Mouse (Mus musculus) v-Abl transformed pro-B cells (cell line): Measurements from ENCODE around the gene Ppp1r26.

Experiments used
- in situ Hi-C, 2 experiments: fragments of 400-800 bp; cut with MboI; formaldehyde crosslinking; loops; one replicate each; pipeline ENCODE4 v1.15.1; 2025; ENCODE audit not compliant: unreplicated experiment in 2 of 2

The Ppp1r26 gene

GRCm38 (mm10) chr2:28446515-28447314 lies at the start of gene Ppp1r26:
TSS of gene Ppp1r26 (plus strand) at chr2:28446800.
- in situ Hi-C loops: no loop called here

- in situ Hi-C loops: loop anchor here in 1 of 2 experiments (25.0 kb wide), 1 partner anchor 1110 kb away; no protein-coding TSS in a partner anchor
These were observed 49.7 kb upstream of the Ppp1r26 start for GRCm38 (mm10) chr2:28396928-28397327.

GRCm38 (mm10) chr2:28397417-28398119 lies 49.0 kb upstream of the Ppp1r26 start:
- in situ Hi-C loops: loop anchor here in 1 of 2 experiments (25.0 kb wide), 1 partner anchor 1110 kb away; no protein-coding TSS in a partner anchor

- in situ Hi-C loops: loop anchor here in 1 of 2 experiments (25.0 kb wide), 1 partner anchor 839 kb away; no protein-coding TSS in a partner anchor
These were observed 45.0 kb upstream of the Ppp1r26 start for GRCm38 (mm10) chr2:28401647-28402046.

- in situ Hi-C loops: loop anchor here in 1 of 2 experiments (25.0 kb wide), 1 partner anchor 840 kb away; no protein-coding TSS in a partner anchor
These were observed 44.5 kb upstream of the Ppp1r26 start for GRCm38 (mm10) chr2:28402128-28402527.

GRCm38 (mm10) chr2:28407796-28408195 lies 38.8 kb upstream of the Ppp1r26 start:
- in situ Hi-C loops: loop anchor here in 1 of 2 experiments (25.0 kb wide), 1 partner anchor 845 kb away; no protein-coding TSS in a partner anchor

GRCm38 (mm10) chr2:28409144-28409543 lies 37.5 kb upstream of the Ppp1r26 start:
- in situ Hi-C loops: loop anchor here in 1 of 2 experiments (25.0 kb wide), 1 partner anchor 847 kb away; no protein-coding TSS in a partner anchor

- in situ Hi-C loops: loop anchor here in 1 of 2 experiments (25.0 kb wide), 1 partner anchor 847 kb away; no protein-coding TSS in a partner anchor
These were observed 37.0 kb upstream of the Ppp1r26 start for GRCm38 (mm10) chr2:28409566-28409965.

GRCm38 (mm10) chr2:28412936-28413335 lies 33.7 kb upstream of the Ppp1r26 start:
- in situ Hi-C loops: loop anchor here in 1 of 2 experiments (5.0 to 25.0 kb wide), 3 partner anchors 41 to 851 kb away; no protein-coding TSS in a partner anchor

GRCm38 (mm10) chr2:28414116-28414756 lies 32.4 kb upstream of the Ppp1r26 start:
- in situ Hi-C loops: loop anchor here in 1 of 2 experiments (5.0 to 25.0 kb wide), 3 partner anchors 42 to 852 kb away; no protein-coding TSS in a partner anchor

- in situ Hi-C loops: loop anchor here (5.0 to 25.0 kb wide), 4 partner anchors 42 to 852 kb away; no protein-coding TSS in a partner anchor
These were observed 31.9 kb upstream of the Ppp1r26 start for GRCm38 (mm10) chr2:28414757-28415137.

- in situ Hi-C loops: loop anchor here (5.0 to 25.0 kb wide), 2 partner anchors 213 to 853 kb away; no protein-coding TSS in a partner anchor
These were observed 31.1 kb upstream of the Ppp1r26 start for GRCm38 (mm10) chr2:28415387-28416024.

- in situ Hi-C loops: loop anchor here (5.0 to 25.0 kb wide), 2 partner anchors 214 to 854 kb away; no protein-coding TSS in a partner anchor
These were observed 30.1 kb upstream of the Ppp1r26 start for GRCm38 (mm10) chr2:28416511-28416910.

- in situ Hi-C loops: loop anchor here (5.0 to 25.0 kb wide), 2 partner anchors 216 to 856 kb away; no protein-coding TSS in a partner anchor
These were observed 28.6 kb upstream of the Ppp1r26 start for GRCm38 (mm10) chr2:28418034-28418433.

- in situ Hi-C loops: loop anchor here (5.0 to 25.0 kb wide), 4 partner anchors 218 to 868 kb away; no protein-coding TSS in a partner anchor
These were observed 26.7 kb upstream of the Ppp1r26 start for GRCm38 (mm10) chr2:28419898-28420297.

GRCm38 (mm10) chr2:28423167-28423566 lies 23.4 kb upstream of the Ppp1r26 start:
- in situ Hi-C loops: loop anchor here (5.0 to 25.0 kb wide), 3 partner anchors 651 to 871 kb away; no protein-coding TSS in a partner anchor

GRCm38 (mm10) chr2:28427226-28427625 lies 19.4 kb upstream of the Ppp1r26 start:
- in situ Hi-C loops: no loop called here

- in situ Hi-C loops: no loop called here
These were observed 15.8 kb upstream of the Ppp1r26 start for GRCm38 (mm10) chr2:28430846-28431245.

GRCm38 (mm10) chr2:28432811-28433210 lies 13.8 kb upstream of the Ppp1r26 start:
- in situ Hi-C loops: no loop called here
